Mouse (Mus musculus) cerebellum, adult 2 months (tissue): ENCODE results near the gene Kcnip4.

Experiments
- CTCF ChIP-seq: fragments of 200-500 bp; IDR thresholded peaks from 2 replicates; pipeline ENCODE4 v1.5.1; 2011; ENCODE audit warnings: low read depth, mild to moderate bottlenecking, control low read depth, low read length, moderate library complexity, borderline replicate concordance; ENCODE audit not compliant: insufficient read depth
- POLR2A ChIP-seq: fragments of 200-500 bp; IDR thresholded peaks from 2 replicates; pipeline ENCODE4 v1.6.1; 2011; ENCODE audit warnings: low read length, control low read depth, borderline replicate concordance; ENCODE audit not compliant: insufficient read depth

GRCm38 (mm10) chr5:48483112-48483511, 1041.6 kb downstream of the Kcnip4 start:
- no peak for TF ChIP-seq CTCF
- no peak for TF ChIP-seq POLR2A
